ENCODE assay signal across 8 mouse cellular contexts in the genomic region with DNA sequence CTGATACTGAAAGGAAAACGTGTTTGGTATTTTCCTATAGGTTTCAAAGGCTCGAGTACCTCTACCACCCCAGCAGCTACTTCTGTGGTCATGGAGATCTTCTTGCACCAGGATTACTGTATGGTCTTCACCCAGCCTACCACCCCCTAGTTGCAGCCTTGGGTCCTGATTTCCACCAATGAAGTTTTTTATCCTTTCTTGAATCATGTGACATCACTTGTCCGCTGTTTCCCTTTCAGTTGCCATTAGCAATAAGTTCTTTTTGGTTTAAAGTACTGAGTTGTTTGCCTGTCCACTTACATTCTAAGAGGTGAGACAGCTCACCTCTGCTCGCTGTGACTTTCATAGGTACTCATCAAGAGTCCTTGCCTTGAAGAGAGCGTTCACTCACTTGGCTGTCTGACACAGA. TPM values are rescaled to one million over a fixed set of nuclear protein-coding genes. Genes with fewer than 3 reads are reported as not detected.
DNase-seq lines count a peak whose midpoint lies in the region; ATAC-seq and TF ChIP-seq lines count a peak whose summit lies in the region.

No protein-coding gene starts in this region.

- H3K36me3 ChIP-seq in heart, embryonic 10.5 days, result no peaks in the 10 kb centered on the region
- H3K36me3 ChIP-seq in ES-E14 (ENCODE audit: control insufficient read depth, insufficient read depth, low read length, poor library complexity, severe bottlenecking), result no peaks in the 10 kb centered on the region
- H3K36me3 ChIP-seq in embryonic facial prominence, embryonic 15.5 days, result peaks cover 4% of the 10 kb centered on the region; the same call in 1 of the 2 replicates
- H3K36me3 ChIP-seq in liver, embryonic 15.5 days (replicated peaks), result no peaks in the 10 kb centered on the region
- no peaks in the 10 kb centered on the region for H3K36me3 ChIP-seq in neural tube, embryonic 14.5 days (ENCODE audit: control insufficient read depth, insufficient read depth, low read length)

- H3K9ac ChIP-seq in ES-E14 (ENCODE audit: insufficient read depth, low read depth, low read length, poor library complexity, severe bottlenecking), result peak overlapping the region; percentile 85
- H3K9ac ChIP-seq in embryonic facial prominence, embryonic 15.5 days, result peak overlapping the region; percentile 69
- H3K9ac ChIP-seq in liver, embryonic 15.5 days, result peak overlapping the region; percentile 70
- H3K9ac ChIP-seq in neural tube, embryonic 14.5 days (replicated peaks; ENCODE audit: low read depth, low read length), result peak overlapping the region; percentile 84

- intact Hi-C loops in heart, postnatal 14 days (cut with DNase I), result loop anchor here (5.0 kb wide), 1 partner anchor 187 kb away; the partner anchor contains the start of gene Fam13a

- WGBS in heart, embryonic 10.5 days, result 30% methylated on average over 5 of the region's 5 CpGs
- 29% methylated on average over 5 of the region's 5 CpGs for WGBS in embryonic facial prominence, embryonic 15.5 days
- 26% methylated on average over 5 of the region's 5 CpGs for WGBS in liver, embryonic 15.5 days (ENCODE audit: insufficient replicate concordance)
- 36% methylated on average over 5 of the region's 5 CpGs for WGBS in neural tube, embryonic 14.5 days

- in situ Hi-C loops in ES-E14 (cut with MboI; ENCODE audit: low sequenced_read_pairs in 2 of 2, unreplicated experiment in 2 of 2), result no loop called here

- 0 out of 2 replicates have a peak, but pooled peaks cover 3% of the 10 kb centered on the region for H3K4me1 ChIP-seq in heart, embryonic 10.5 days
- H3K4me1 ChIP-seq in ES-E14 (ENCODE audit: control insufficient read depth in 2 of 2, insufficient read depth in 2 of 2, low read length in 2 of 2, poor library complexity in 1 of 2), result peaks cover 3 to 4% of the 10 kb centered on the region in 2 experiments; a peak in 2 of 4 replicates
- H3K4me1 ChIP-seq in embryonic facial prominence, embryonic 15.5 days, result peaks cover 3% of the 10 kb centered on the region; the same call in 1 of the 2 replicates
- H3K4me1 ChIP-seq in liver, embryonic 15.5 days (replicated peaks), result peaks cover 11% of the 10 kb centered on the region
- peaks cover 5% of the 10 kb centered on the region for H3K4me1 ChIP-seq in neural tube, embryonic 14.5 days (ENCODE audit: control insufficient read depth, insufficient read depth, low read length)

- no peaks in the 10 kb centered on the region for H3K27me3 ChIP-seq in heart, embryonic 10.5 days (ENCODE audit: insufficient read depth, poor library complexity, severe bottlenecking)
- no peaks in the 10 kb centered on the region for H3K27me3 ChIP-seq in embryonic facial prominence, embryonic 15.5 days
- H3K27me3 ChIP-seq in liver, embryonic 15.5 days, result no peaks in the 10 kb centered on the region
- no peaks in the 10 kb centered on the region for H3K27me3 ChIP-seq in neural tube, embryonic 14.5 days (ENCODE audit: control insufficient read depth, insufficient read depth, low read length)

- no peak for DNase-seq in heart, embryonic 10.5 days (ENCODE audit: low spot score)
- DNase-seq in heart, postnatal 14 days, result no peak
- no peak for DNase-seq in ES-E14 (ENCODE audit: low read depth, low spot score)
- DNase-seq in urinary bladder, adult 2 months (ENCODE audit: low spot score), result no peak

- peak; percentile 72 for ATAC-seq in embryonic facial prominence, embryonic 15.5 days (ENCODE audit: insufficient number of reproducible peaks, low FRiP score, low TSS enrichment, low read depth)
- peak; percentile 67 for ATAC-seq in inflammation-experienced regulatory T-cells, adult 6 months
- ATAC-seq in liver, embryonic 15.5 days (ENCODE audit: insufficient read depth), result peak; percentile 62
- ATAC-seq in neural tube, embryonic 14.5 days (ENCODE audit: low read depth), result peak; percentile 75

- peak overlapping the region; percentile 56 for H3K4me2 ChIP-seq in embryonic facial prominence, embryonic 15.5 days (replicated peaks)
- H3K4me2 ChIP-seq in liver, embryonic 15.5 days, result peak overlapping the region; percentile 81
- H3K4me2 ChIP-seq in neural tube, embryonic 14.5 days (ENCODE audit: low read depth, low read length), result peak overlapping the region; percentile 59

- no peaks in the 10 kb centered on the region for H3K9me3 ChIP-seq in heart, embryonic 10.5 days
- no peaks in the 10 kb centered on the region for H3K9me3 ChIP-seq in ES-E14 (ENCODE audit: control insufficient read depth, insufficient read depth, low read depth, low read length)
- H3K9me3 ChIP-seq in embryonic facial prominence, embryonic 15.5 days (replicated peaks), result no peaks in the 10 kb centered on the region
- no peaks in the 10 kb centered on the region for H3K9me3 ChIP-seq in liver, embryonic 15.5 days (replicated peaks)
- no peaks in the 10 kb centered on the region for H3K9me3 ChIP-seq in neural tube, embryonic 14.5 days (ENCODE audit: control insufficient read depth, low read length)

- peak overlapping the region; percentile 92 for H3K27ac ChIP-seq in heart, embryonic 10.5 days
- no peak overlapping the region for H3K27ac ChIP-seq in ES-E14 (ENCODE audit: insufficient read depth, low read depth, low read length, poor library complexity, severe bottlenecking)
- peak overlapping the region; percentile 68 for H3K27ac ChIP-seq in embryonic facial prominence, embryonic 15.5 days (replicated peaks)
- peak overlapping the region; percentile 69 for H3K27ac ChIP-seq in liver, embryonic 15.5 days (replicated peaks)
- peak overlapping the region; percentile 82 for H3K27ac ChIP-seq in neural tube, embryonic 14.5 days (ENCODE audit: low read depth, low read length)

- peak overlapping the region; percentile 81 for H3K4me3 ChIP-seq in heart, embryonic 10.5 days
- peak overlapping the region; percentile 75 to 86 for H3K4me3 ChIP-seq in ES-E14 (ENCODE audit: insufficient read depth in 1 of 2, low read depth in 1 of 2, low read length in 2 of 2, poor library complexity in 1 of 2, severe bottlenecking in 1 of 2)
- H3K4me3 ChIP-seq in embryonic facial prominence, embryonic 15.5 days (replicated peaks), result peak overlapping the region; percentile 71
- H3K4me3 ChIP-seq in liver, embryonic 15.5 days (replicated peaks), result peak overlapping the region; percentile 81
- peak overlapping the region; percentile 83 for H3K4me3 ChIP-seq in neural tube, embryonic 14.5 days (ENCODE audit: low read depth, low read length)

TF ChIP-seq in ES-E14, 5 proteins besides CTCF, POLR2A, EP300 and RAD21:
- TF ChIP-seq ZC3H11A (IDR thresholded peaks at IDR 0.05; ENCODE audit: borderline replicate concordance, low read depth, low read length) (no peak), MAFK (IDR thresholded peaks at IDR 0.05; ENCODE audit: insufficient read depth, low read depth, low read length) (no peak), HCFC1 (IDR thresholded peaks at IDR 0.05; ENCODE audit: borderline replicate concordance, insufficient read depth, low read length) (no peak), ZNF384 (IDR thresholded peaks at IDR 0.05; ENCODE audit: low read depth, low read length) (no peak), CHD2 (IDR thresholded peaks at IDR 0.05; ENCODE audit: low read depth, low read length) (no peak)

RNA-seq across cellular contexts. Expression of gene Tigd2, which starts 0.6 kb away (rescaled TPM):
- polyA plus RNA-seq in heart, embryonic 10.5 days (2016; fragmentation: Nextera tagmentation; extraction: Ambion mirVana), result 11.7 and 14.2 TPM in 2 replicates
- total RNA-seq in heart, postnatal 14 days (2021), result 10 to 100 TPM; 10.2 to 11.1 TPM
- total RNA-seq in ES-E14 (2012; rRNA removed), result 6.1 and 6.6 TPM in 2 replicates
- polyA plus RNA-seq in embryonic facial prominence, embryonic 15.5 days (2015; fragmentation: Nextera tagmentation; extraction: Ambion mirVana), result 13.1 and 13.3 TPM in 2 replicates
- 10 to 100 TPM; 17.4 to 31.5 (median 30.5) TPM for polyA plus RNA-seq in inflammation-experienced regulatory T-cells, adult 6 months (2017; shearing (Covaris generic))
- 3.0 and 3.4 TPM in 2 replicates for polyA plus RNA-seq in liver, embryonic 15.5 days (2015; fragmentation: Nextera tagmentation; extraction: Ambion mirVana)
- 12.5 and 13.5 TPM in 2 replicates for polyA plus RNA-seq in neural tube, embryonic 14.5 days (2014; fragmentation: Nextera tagmentation; extraction: Ambion mirVana)
- polyA plus RNA-seq in urinary bladder, adult 2 months (2012; rRNA removed), result 4.7 and 7.1 TPM in 2 replicates
